Mouse (Mus musculus): ENCODE measurements around the gene Babam2.

The Babam2 gene

DNA sequence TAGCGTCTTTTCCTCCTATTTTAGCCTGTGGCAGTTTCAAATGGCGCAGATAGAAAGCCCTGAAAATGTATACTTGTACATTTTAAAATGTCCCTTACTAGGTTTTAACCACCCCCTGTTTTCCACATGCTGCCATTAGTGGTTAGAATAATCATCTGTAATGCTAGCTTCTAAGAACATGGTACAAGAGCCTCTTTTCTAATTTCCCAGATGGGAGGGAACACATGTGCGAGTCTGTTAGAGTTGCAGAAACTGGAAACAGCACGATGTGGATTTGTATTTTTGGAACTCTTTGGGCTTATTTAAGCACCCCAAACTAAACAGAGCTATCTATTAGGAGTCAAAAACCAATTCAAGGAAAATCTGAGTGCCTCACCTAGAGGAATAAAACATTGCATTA lies 195.1 kb downstream of the Babam2 start:
- DNase-seq, result no peak

DNA sequence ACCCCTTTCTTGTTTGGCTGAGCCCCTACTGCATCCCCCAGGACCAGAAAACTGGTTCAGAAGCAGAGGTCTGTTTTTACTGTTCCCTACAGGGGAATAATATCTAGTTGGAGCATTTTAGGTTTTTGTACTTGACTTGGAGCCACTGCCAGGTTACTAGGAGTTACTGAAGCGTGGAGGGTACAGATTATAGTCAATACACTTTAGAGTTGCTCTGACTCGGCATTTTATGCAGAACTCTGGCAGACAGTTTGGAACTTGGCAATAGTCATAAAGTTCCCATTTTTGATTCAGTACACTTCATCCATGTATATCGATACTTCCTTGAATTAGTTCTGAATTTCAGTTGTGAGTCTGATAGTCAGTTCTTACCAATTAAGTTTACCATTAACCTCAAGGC lies 202.4 kb downstream of the Babam2 start:
- DNase-seq, result no peak

DNA sequence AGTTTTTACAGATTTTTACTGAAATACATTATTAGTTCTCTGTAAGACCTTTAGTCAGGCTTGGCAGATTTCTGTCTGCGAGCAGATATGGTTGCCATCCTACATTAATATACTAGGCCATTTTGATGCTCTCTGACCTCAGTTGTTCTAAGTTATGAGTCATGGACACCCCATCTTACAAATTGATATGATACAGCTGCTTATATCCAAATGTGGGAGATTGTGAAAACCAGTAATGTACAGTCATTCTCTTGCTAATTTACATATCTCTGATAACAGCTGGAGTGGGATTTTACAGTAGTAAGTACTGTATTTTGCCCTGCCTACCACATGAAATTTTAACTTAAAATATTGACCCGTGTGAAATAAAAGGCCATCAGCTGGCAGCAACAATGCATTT lies 204.7 kb downstream of the Babam2 start:
- DNase-seq, result no peak

DNA sequence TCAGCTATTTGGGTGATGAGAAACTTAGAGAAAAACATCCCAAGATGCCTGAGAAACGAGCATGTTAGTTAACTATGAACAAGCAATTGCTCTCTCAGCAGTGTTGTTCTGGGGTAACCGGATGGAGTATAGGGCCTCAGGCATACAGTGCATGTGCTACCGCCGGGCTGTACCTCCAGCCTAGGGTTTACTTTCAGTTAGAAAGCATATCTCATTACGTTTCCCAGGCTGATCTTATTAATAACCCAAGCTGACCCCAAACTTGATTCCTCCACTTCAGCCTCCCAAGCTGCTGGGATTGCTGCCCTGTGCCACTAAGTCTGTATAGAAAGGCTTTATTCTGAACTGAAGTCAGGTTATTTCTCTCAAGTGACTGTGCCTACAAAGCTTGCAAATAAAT lies 205.4 kb downstream of the Babam2 start:
- no peak for DNase-seq

DNA sequence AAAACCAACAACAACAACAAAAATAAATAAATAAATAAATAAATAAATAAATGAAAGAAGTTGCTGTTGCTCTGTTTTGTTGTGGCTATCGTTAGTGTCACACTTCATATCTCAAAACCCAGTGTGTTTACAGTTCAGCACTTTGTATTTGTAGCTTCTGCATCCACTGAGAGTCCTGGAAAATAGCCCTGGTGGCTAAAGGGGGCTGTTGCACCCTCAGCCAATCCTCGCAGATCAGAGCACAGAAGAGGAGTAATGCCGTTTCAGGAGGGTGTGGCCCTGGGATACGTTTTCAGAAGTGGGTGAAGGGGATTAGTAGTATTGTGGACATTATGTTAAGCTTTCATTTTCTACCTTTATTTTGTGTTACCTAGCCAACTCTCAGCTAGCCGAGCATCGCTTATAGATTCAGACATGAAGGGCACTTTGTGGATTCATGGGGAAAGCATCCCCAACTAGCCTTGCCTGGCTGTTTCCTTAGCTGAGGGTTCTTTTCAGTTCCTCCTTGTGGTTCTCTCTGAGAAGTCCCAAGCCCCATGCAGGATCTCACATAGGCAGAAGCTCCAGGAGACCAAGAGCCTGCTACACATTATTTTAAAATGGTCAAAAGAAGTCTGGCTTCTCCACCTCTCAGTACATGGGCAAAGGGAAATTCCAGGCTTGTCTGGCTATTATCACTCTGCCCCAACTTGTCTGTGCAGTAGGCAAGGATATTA lies 207.6 kb downstream of the Babam2 start:
- DNase-seq, result no peak

DNA sequence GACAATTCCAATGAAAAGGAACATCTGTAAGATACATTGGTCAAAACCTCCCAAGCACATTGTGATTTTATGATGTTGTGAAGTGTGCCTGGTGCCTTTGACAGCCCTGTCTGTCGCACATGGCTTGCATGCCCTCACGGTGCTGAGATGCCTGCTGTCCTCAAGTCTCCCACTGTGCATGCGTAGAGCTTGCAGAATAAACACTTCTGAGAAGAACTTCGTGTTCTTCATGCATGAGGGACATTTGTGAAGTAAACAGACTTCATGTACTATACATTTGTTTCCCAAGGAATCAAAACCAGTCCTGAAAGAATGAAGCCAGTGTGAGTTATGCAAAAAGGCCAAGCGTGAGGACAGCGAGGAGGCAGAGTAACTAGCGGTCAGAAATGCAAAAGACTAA lies 208.3 kb downstream of the Babam2 start:
- DNase-seq, result no peak

DNA sequence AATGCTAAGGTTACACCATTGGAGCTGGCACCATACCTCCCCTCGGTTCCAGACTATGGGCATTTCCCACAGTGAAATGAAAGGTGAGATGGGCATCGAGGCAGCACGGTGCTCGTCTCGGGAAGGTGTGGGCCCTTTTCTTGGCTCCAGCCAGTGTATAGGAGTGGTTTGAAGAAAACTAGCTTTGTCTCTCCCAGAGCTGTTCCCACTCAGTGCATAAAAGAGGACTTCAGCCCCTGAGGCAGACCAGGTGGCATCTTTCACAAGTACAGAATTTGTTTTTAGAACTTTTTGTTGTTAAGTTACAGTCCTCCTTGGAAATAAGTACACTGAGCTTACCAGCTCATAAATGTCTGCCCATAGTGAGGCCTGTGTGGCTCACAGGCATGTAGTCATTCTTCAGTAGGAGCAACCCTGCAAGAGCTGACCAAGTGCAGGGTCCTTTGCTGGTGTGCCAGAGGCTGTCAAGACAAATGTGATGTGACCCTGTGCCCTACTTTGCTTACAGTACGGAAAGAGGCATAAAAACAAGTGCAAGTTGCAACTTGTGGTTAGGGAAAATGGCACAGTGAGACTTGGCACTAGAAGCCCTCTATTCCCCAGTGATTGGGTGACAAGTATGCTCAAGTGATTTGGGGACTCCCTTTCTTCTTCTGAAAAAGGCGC lies 208.9 kb downstream of the Babam2 start:
- DNase-seq, result no peak

DNA sequence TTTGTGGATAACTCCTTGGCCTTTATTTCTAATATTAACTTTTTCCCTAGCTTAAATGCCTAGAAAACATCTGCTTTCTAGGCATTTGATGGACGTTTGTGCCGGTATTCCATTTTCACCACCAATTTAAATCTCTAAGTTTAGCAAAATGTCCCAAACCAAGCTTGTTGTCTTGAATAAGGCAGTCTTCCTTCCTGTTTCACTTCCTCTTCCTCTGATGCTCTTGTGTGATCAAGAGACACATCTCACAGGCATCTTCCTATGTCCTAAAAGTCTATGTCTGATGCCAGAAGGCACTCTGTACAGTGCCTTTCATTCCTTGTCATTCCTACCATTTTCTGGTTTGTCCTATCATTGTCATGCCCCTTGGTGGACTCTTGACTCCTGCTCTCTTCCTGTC lies 210.5 kb downstream of the Babam2 start:
- DNase-seq, result no peak

DNA sequence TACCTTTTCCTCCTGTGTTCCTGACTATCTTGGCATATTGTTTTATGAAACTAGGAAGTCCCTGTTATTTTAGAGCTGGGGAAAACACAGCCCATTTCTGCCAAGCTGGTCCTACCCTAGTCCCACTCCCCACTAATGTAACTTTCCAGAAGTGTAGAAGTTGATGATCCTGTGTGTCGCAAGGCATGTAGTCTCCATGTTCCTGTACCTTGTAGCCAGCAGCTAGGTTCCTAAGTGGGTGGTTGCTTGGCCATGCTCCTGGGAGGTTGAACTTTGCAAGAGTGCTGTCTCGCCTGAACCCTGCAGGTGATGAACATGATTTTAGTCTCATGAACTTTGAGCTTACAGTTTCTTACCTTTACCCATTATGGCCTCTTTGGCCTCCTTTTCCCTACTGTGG lies 211.3 kb downstream of the Babam2 start:
- no peak for DNase-seq

DNA sequence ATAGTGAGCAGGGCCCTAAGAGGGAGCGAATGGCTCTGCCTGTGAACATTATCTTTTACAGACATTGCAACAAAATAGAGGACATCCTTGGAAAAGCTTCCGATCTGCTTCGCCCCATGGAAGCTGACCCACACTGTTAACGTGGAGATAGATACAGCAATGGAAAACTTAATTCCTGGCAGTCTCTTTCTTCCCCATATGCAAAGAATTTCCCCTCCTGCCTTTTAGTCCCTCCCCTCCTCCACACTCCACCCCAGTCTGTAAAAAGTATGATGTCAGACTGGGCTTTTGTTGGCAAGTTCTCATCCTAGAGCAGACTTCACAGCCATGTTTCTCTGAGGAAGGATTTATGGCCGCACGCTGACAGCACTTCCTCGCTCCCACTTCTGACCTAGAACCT lies 218.8 kb downstream of the Babam2 start:
- DNase-seq, result no peak

DNA sequence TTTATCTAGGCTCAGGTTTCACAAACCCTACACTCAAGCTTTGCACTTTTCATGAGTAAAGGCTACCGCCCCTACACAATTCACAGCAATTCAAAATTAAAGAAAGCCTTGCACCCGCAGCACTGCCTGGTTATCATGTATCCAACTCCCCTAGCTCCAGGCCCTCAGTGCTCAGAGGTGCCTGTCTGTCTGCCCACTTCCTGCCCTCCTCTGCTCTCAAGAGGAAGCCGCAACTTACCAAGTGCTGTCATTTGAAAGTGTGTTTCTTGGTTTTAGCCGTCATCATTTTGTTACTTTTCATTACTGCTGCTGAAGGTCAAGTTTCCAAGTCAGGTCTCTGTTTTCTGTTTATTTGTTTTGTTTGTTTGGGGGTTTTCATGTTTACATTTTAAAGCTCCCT lies 221.1 kb downstream of the Babam2 start:
- no peak for DNase-seq

DNA sequence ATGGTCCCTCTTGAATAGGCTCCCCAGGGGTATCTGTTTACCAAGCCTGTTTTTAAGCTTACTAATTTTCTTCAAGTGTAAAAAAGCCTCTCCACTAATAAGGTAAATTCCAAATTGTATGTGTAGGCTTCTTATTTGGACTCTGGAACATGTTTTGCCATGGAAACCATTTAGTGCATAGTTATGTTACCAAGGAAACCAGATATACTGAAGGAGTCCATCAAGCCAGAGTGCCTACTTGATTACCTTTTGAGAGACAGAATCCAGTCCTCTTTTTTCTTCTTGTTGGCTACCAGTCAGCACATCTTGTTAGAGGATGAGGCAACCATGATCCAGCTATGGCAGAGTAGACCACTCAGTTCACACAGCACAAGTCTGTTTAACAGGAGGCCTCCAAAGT lies 222.6 kb downstream of the Babam2 start:
- DNase-seq, result no peak

DNA sequence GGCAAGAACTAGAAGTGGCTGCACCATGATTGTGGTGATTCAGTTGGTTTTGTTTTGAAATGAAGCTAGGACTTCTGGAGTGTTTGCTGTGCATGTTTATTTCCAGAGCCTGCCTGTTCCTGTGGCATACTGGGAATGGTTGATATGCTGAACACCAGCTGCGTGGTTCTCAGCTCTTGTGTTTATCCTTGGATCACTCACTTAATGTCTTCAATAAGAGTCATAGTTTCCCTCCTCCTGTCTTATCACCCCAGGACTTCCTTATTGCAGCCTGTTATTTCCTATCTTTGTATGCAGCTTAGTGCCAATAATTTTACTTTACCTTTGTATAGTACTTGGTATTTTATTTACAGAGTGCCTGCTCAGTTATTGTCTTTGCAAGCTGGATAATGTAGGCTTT lies 223.4 kb downstream of the Babam2 start:
- no peak for DNase-seq

DNA sequence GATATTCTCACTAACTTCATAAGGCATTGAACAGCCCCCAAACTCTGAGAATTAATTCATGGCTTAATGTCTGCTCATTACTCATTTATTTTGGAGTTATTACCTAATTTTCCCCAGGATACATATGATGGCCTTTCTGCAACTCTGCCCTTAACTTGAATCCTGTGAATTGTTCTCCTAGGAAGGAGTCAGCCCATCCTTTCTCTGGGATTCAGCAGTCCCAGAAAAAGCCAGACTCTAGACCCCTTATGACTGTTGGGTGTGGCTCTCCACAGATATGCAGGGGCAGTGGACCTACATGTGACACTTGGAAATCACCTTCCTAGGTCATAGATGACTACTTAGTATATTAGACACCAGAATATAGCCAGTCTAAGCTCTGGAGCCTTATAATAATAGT lies 226.6 kb downstream of the Babam2 start:
- no peak for DNase-seq

DNA sequence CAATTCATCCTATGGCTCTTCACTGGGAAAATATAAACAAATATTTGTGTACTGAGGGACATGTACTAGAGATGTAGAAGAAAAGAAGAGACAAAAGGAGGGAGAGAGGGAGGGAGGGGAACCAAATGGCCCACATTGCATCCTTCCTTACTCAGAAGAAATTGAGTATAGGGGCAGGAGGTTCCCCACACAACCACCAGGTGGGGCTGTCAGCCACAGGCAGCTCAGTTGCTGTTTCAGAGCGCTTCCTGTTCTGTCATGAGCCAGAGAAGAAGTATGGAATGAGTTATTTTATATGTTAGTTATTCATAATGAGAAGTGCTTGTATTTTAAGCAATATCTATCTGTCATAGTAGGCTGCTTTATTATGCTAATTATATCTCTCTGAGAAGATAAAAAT lies 229.1 kb downstream of the Babam2 start:
- DNase-seq, result peak; percentile 16 to 52

DNA sequence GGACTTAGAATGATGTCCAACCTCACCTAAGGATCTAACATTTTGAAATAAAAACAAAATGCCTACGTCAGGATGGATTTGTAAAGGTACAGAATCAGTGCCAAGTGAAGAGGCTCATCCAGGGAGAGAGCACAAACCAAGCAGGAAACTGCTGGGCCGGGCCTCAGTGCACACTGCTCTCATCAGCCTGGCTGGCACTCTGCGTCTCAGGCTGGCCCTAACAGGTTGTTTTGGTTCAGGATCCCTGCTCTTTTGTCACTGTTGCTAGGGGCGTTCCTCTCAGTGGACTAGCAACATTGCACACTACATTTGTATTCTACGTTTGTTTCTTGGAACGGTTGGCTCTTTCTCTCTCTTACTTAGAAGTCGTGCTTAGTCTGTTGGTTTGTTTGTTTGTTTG lies 231.5 kb downstream of the Babam2 start:
- DNase-seq, result no peak

DNA sequence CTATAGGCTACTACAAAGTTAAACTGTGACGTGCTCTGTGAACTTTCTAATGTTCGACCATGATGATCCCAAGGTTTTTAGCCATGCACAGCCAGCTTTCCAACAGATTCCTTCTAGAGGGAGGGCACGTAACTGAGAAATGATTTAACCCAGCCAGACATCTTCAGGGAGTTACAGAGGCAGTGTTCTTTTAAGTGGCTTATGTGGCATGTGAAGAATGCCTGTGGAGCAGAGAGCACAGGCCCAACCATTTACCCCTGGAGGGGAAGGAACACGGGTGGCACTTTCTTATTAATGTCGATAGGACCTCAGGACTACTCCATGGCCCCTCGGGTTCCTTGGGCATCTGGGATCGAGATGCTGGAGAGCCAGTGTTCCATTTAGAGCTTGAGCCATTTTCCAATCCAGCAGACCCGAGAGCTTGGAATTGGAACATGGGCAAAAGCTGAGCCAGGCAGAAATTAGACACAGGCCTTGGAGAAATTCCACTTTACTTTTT lies 233.7 kb downstream of the Babam2 start:
- no peak for DNase-seq

DNA sequence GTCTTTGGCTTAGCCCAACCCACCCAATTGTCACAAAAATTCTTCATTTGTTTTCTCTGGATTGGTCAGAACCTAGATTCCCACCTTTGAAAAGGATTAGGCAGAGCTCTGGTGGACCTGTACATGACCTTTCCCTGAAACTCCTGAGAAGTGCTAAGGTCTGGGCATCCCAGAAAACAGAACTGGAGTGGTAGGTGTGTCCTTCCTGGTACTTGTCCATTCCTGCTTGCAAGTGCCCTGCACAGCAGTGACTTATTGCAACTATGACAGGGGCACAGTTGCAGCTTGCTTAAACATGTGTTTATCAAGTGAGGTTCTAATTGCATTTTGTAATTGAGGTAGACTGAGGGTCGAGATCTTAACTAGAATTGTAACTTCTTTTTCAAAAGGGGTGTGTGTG lies 234.2 kb downstream of the Babam2 start:
- no peak for DNase-seq

DNA sequence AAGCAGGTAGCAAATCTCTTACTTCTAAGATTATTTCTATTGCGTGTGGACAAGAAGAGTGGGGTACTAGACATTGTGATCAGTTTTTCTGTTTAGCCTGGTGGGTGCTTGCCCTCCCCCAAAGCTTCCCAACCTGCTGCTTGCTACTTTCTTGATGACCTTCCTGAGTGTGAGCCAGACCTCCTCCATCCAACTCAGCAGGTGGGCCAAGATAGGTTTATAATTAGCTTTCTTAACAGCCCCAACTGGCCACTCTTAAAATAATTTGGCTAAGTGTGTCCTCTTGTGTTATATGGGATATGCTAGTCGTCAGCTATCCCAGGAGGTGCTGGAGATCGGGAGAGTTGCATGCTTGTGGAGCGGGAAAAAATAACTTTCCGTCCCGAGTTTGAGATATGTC lies 235.8 kb downstream of the Babam2 start:
- peak; percentile 18 to 20 for DNase-seq

DNA sequence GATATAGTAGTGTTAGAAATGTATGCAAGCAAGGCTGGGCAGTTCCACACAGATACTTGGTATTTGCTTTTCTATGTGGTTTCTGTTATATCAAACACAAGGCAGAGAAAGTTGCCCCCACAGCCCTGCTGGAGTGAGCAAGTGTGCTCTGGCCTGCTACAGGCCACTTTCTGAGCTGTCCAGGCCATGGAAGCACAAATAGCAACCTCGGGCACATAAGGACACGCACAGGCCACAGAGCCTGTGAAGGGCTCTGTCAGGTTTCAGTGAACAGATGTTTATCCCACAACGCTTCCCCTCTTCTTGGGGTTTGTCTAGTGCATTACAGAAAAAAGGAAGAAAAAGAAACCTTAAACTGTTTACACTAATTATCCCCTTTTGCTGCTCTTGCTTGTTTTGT lies 236.9 kb downstream of the Babam2 start:
- DNase-seq, result no peak

DNA sequence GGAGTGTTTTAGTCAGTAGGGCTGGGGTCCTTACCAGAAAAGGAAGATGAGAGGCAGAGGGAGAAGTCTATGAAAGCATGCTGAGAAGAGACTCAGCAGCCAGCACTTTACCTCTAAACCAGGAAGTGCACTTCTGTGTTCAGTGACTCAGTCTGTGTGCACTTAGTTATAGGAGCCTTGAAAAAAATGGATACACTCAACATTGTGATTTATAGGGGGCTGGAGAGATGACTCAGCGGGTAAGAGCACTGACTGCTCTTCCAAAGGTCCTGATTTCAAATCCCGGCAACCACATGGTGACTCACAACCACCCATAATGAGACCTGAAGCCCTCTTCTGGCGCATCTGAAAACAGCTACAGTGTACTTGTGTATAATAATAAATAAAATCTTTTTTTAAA lies 238.5 kb downstream of the Babam2 start:
- DNase-seq, result no peak

DNA sequence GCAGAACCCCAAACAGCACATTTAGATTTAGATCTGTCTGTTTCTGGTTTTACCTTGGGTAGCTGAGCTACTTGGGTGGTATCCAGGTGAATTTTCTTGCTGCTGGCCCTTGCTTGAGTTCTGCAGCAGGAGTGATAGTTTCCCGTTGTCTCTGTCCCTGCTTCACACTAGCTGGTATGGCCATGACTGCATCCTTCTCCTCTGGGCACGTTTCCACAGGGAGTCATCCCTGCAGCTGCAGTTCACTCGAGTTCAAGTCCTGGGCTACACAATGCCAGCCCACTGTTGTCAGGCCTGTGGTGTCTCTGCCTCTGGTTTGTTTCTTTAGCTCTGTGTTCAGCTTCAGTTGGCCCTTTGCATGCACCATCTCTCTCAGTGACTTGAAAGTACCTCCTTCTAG lies 239.0 kb downstream of the Babam2 start:
- no peak for DNase-seq

DNA sequence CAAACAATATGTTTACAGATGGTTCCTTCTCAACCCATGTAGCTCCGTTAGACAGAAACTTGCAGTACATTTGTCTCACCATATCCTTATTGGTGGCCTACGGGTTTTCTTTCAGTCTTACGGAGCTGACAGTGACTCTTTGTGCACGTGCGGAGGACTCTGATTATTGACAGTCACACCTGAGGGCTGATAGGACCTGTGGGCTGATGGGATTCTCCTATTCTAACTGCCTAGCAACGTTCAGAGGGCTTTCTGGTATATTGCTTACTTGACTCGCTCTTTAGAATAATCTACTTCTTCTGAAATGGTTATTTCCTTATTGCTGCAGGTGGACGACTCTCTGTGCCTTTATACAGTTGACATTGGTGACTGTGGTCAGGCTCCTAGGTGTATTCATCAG lies 243.4 kb downstream of the Babam2 start:
- no peak for DNase-seq

DNA sequence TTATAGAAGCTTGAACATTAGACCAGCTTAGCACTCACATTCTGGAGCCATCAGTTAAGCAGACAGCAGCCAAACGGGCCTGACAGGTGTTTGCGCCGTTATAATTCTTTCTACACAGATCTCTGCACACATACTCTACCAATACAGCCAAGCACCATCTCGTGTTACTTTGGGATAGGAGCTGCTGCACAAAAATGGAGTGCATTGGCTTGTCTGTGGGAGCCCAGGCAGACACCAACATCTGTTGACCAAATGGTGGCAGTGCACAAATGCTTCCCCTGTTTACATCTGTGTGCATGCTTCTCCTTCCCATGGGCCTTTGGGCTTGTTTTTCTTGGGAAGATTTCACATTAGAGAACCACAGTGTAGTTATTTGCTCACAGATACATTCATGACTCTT lies 249.7 kb downstream of the Babam2 start:
- no peak for DNase-seq

DNA sequence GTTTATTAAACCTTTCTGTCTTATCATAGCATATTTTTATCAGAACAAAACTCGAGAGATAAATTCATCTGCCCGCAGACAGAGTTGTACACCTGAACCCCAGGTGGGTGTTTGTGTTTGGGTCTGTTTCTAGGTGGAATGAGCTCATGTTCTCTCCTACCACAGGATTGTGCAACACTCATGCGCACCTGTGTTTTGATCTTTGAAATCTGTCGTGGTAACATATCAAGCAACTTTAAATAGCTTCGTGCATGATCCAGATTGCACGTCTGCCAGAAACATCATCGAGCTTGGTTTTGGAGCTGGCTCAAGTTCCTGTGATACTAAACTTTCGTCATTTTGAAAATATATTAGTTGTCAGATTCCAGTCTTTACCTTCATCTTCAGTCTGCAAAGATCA lies 251.9 kb downstream of the Babam2 start:
- DNase-seq, result no peak
